Mouse (Mus musculus): ENCODE measurements around the gene Slc9a3. TPM values are rescaled to one million over a fixed set of nuclear protein-coding genes. Genes with fewer than 3 reads are reported as not detected.

Slc9a3 gene
- polyA plus RNA-seq, 1 experiment from 2014 or later, result not detected

DNA sequence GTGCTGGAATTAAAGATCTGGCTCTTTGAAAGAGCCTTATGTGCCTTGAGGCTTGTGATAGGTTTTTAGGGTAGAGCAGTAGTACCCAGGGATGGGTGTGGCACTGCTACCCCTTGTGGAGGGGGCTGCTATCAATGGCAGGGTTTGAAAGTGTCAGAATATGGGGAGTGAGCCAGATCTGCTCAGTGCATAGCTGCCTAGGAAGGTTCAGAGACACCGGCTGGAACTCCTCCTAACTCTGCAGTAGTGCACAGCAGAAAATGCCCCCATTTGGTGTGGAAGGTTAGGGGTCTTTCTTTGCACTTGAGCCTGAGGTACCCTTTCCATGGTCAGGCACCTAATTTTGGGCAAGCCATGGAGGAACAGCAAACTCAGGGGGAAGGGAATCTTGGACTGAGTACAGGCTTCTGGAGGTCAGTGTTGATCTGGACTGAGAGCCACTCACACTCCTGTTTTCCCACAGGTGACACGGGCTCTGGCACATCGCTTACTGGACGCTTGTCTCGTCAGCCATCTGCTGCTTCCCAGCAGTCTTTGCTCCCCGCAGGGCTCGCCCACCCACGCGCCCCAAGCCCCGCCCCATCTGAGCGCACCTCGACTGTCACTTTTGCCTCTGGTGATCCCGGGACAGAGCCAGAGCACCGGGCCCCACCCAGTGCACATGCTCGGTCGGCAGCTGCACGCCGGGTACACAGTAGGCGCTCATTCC is 45.2 kb downstream of the Slc9a3 start:
- ATAC-seq (ENCODE audit: borderline replicate concordance, extremely low read depth, low FRiP score, low TSS enrichment), result peak; percentile 53
- WGBS, result 9% methylated on average over 19 of the region's 19 CpGs

DNA sequence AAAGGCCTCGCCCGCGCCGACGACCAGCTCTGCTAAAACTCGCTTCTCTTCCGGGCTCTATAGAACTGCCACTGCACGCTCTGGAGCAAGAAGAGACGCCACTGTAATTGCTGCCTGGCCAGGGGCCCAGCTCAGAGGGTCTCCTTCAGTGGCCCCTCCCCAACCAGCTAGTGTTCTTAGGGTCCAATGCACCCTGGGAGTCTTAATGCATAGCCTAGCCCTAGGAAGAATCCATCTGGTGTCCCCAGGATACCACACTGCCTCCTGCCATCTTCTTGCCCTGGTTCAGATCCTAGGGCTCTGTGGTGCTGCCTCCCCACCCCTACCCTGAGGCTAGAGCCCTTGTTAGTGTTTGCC is 45.8 kb downstream of the Slc9a3 start:
- Histone ChIP-seq H3K4me3 (peak overlapping the region; percentile 59), H3K4me1 (no peaks in the 10 kb centered on the region), H3K27ac (no peak overlapping the region), H3K27me3 (no peaks in the 10 kb centered on the region), H3K9me3 (no peaks in the 10 kb centered on the region), H3K9ac (peak overlapping the region; percentile 52), H3K4me2 (peak overlapping the region; percentile 89), H3K36me3 (peaks cover 15% of the 10 kb centered on the region)
- 8% methylated on average over 9 of the region's 9 CpGs for WGBS
- peak; percentile 62 for ATAC-seq (ENCODE audit: borderline replicate concordance, extremely low read depth, low FRiP score, low TSS enrichment)

More for the DNA sequence above, 45.2 kb downstream of the Slc9a3 start:
- Histone ChIP-seq H3K4me3 (peak overlapping the region; percentile 59), H3K4me1 (no peaks in the 10 kb centered on the region), H3K9me3 (no peaks in the 10 kb centered on the region), H3K9ac (peak overlapping the region; percentile 52), H3K4me2 (peak overlapping the region; percentile 89), H3K27me3 (no peaks in the 10 kb centered on the region), H3K36me3 (peaks cover 10% of the 10 kb centered on the region), H3K27ac (no peak overlapping the region)

DNA sequence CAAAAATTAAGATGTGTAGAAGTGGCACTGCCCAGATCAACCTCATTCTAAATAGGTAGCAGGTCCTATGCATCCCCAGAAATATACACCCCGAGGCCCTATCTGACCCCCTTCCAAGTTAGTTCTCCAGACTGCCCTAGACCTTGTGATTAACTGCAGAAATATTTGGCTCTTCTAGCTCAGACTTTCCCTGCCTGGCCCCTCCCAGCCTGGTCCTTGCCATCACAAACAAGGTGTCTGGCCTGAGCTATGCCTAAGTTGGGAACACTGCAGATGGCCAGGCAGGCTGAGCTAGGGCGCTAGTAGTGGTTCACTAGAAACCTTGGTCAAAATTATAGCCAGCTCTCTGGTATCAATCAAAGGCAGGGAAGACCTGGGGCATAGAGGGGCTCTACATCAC is 46.2 kb downstream of the Slc9a3 start:
- H3K9ac ChIP-seq, result no peak overlapping the region
- WGBS, result 69% methylated on average over 2 of the region's 2 CpGs
- no peak overlapping the region for H3K4me3 ChIP-seq
- H3K4me2 ChIP-seq, result no peak overlapping the region
- ATAC-seq (ENCODE audit: borderline replicate concordance, extremely low read depth, low FRiP score, low TSS enrichment), result no peak
- H3K27ac ChIP-seq, result no peak overlapping the region
- no peaks in the 10 kb centered on the region for H3K4me1 ChIP-seq
- H3K9me3 ChIP-seq, result no peaks in the 10 kb centered on the region
- peaks cover 16% of the 10 kb centered on the region for H3K36me3 ChIP-seq
- H3K27me3 ChIP-seq, result no peaks in the 10 kb centered on the region

DNA sequence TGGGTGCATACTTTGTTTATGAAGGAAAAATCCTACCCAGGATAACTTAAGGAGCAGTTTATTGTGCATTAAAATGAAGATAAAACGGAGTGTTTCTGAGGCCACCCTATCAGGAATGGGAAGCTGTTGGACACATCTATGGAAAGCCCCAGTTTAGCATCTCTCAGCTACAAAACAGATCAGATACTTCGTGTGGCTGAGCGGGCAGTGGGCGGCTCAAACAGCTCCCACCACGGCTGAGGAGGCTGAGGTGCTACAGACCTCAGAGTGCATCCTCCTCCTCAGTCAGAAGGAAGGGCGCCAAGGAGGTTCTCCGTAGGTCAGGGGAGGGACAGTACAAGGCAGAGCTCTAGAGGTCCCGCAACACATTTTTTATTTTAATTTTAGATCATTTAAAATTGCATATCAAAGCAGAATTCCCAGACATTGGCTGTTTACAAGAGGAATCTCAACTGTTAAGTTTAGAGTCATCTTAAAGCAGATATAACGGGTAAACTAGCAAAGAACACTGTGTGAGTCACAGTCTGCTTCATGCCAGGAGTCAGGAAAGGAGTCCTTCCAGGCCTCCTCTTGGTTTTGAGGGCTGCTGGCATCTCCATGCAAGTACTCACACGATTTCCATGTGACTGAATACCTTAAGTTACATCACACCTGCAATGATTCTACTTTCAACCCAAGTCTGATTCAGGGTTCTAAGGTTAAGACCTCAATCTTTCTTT is 48.3 kb downstream of the Slc9a3 start:
- 82% methylated on average over 10 of the region's 10 CpGs for whole genome bisulfite sequencing
- no peak overlapping the region for H3K4me2 ChIP-seq
- H3K27ac ChIP-seq, result no peak overlapping the region
- no peak overlapping the region for H3K4me3 ChIP-seq
- no peaks in the 10 kb centered on the region for H3K9me3 ChIP-seq
- peaks cover 32% of the 10 kb centered on the region for H3K36me3 ChIP-seq
- no peak for ATAC-seq (ENCODE audit: borderline replicate concordance, extremely low read depth, low FRiP score, low TSS enrichment)
- H3K4me1 ChIP-seq, result no peaks in the 10 kb centered on the region
- H3K9ac ChIP-seq, result no peak overlapping the region
- H3K27me3 ChIP-seq, result no peaks in the 10 kb centered on the region

DNA sequence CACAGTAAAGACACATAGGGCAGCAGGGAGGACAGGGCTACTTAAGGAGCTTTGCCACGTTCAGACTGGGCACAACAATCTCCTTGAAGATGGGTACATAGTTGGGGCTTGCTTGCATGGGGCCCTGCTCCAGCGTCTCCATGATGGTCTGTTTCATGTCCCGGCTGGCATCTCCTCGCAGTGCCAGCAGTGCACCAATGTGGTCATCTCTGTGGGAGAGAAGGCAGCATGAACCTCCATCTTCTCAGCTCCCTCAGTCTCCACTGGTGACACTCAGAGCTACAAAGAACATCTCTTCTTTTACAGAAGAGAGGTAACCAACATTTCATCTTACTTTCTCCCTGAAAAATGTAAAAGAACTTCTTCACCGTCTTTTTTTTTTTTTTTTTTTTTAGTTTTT is 50.8 kb downstream of the Slc9a3 start:
- H3K27me3 ChIP-seq, result no peaks in the 10 kb centered on the region
- no peak overlapping the region for H3K27ac ChIP-seq
- H3K36me3 ChIP-seq, result peaks cover 38% of the 10 kb centered on the region
- no peak for ATAC-seq (ENCODE audit: borderline replicate concordance, extremely low read depth, low FRiP score, low TSS enrichment)
- no peaks in the 10 kb centered on the region for H3K9me3 ChIP-seq
- H3K4me3 ChIP-seq, result no peak overlapping the region
- H3K9ac ChIP-seq, result no peak overlapping the region
- WGBS, result 89% methylated on average over 5 of the region's 5 CpGs
- no peaks in the 10 kb centered on the region for H3K4me1 ChIP-seq
- no peak overlapping the region for H3K4me2 ChIP-seq

DNA sequence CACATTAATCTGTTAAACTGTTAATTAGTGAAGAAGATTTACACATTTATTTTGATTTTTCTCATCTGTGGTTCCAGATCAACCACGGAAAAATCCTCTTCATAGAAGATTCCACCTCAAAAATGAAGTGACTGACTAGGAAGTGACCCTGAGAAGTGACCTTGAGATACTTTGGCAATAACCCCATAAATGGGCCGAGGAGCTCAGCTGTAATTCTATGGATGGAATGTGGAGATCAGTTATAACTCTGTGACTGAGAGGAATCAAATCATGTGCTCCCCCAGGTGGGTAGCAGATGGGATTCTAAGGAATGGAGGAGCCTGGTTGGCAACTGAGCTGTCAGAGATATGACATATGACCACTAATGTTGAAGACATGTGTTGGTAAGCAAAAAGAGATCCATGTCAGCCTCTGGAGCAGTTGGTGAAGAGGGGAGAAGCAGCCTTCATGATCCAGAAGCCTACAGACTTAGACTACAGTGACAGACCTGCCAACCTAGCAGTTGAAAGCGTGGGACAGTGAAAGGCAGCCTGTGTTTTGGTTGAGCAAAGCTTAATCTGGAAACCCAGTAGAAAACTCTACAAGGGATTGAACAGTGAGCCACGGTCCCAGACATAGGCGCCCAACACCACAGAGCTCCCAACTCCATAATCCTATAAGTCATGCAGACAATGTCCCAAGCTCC is 61.9 kb downstream of the Slc9a3 start:
- peaks cover 24% of the 10 kb centered on the region for H3K36me3 ChIP-seq
- H3K27ac ChIP-seq, result no peak overlapping the region
- ATAC-seq (ENCODE audit: borderline replicate concordance, extremely low read depth, low FRiP score, low TSS enrichment), result no peak
- 92% methylated on average over 5 of the region's 5 CpGs for WGBS
- H3K4me2 ChIP-seq, result no peak overlapping the region
- no peaks in the 10 kb centered on the region for H3K27me3 ChIP-seq
- no peak overlapping the region for H3K4me3 ChIP-seq
- H3K4me1 ChIP-seq, result no peaks in the 10 kb centered on the region
- no peak overlapping the region for H3K9ac ChIP-seq
- no peaks in the 10 kb centered on the region for H3K9me3 ChIP-seq

DNA sequence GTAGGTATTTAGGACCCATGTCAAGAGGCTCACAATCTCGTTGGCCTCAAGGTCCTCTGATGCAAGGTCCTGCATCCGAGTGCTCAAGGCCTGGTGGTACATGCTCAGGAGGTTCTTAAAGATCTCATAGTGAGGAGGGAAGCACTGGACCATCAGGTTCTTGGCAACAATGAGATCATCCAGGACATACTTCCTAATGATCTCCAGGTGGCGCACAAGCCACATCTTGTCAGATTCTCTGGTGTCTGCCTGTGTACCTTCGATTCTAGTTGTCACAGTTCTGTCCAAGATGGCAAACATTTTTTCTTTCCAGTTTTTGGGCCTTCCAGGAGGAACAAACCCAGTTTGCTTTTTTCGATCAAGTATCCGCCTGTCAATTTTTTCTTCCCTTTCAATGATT is 71.4 kb downstream of the Slc9a3 start:
- Histone ChIP-seq H3K4me3 (no peak overlapping the region), H3K27ac (no peak overlapping the region), H3K4me1 (no peaks in the 10 kb centered on the region), H3K4me2 (no peak overlapping the region), H3K9ac (no peak overlapping the region), H3K9me3 (no peaks in the 10 kb centered on the region), H3K36me3 (peaks cover 45% of the 10 kb centered on the region), H3K27me3 (no peaks in the 10 kb centered on the region)
- no peak for ATAC-seq (ENCODE audit: borderline replicate concordance, extremely low read depth, low FRiP score, low TSS enrichment)
- WGBS, result 80% methylated on average over 6 of the region's 6 CpGs

DNA sequence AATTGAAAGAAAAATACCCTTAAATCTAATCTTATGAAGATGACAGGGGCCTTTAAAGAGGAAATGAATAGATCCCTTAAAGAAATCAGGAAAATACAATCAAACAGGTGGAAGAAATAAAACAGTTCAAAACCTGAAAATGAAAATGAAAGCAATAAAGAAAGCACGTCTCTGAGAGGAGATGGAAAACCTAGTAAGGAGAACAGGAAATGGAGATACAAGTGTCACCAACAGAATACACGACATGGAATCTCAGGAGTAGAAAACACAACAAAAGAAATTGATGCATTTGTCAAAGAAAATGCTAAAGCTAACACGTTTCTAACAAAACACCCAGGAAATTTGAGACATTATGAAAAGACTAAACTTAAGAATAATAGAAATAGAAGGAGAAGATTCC is 75.2 kb downstream of the Slc9a3 start:
- Histone ChIP-seq H3K9ac (no peak overlapping the region), H3K4me1 (no peaks in the 10 kb centered on the region), H3K4me2 (no peak overlapping the region), H3K36me3 (peaks cover 36% of the 10 kb centered on the region), H3K4me3 (no peak overlapping the region), H3K27me3 (no peaks in the 10 kb centered on the region), H3K27ac (no peak overlapping the region), H3K9me3 (no peaks in the 10 kb centered on the region)
- WGBS, result 83% methylated on average over 3 of the region's 3 CpGs
- no peak for ATAC-seq (ENCODE audit: borderline replicate concordance, extremely low read depth, low FRiP score, low TSS enrichment)

DNA sequence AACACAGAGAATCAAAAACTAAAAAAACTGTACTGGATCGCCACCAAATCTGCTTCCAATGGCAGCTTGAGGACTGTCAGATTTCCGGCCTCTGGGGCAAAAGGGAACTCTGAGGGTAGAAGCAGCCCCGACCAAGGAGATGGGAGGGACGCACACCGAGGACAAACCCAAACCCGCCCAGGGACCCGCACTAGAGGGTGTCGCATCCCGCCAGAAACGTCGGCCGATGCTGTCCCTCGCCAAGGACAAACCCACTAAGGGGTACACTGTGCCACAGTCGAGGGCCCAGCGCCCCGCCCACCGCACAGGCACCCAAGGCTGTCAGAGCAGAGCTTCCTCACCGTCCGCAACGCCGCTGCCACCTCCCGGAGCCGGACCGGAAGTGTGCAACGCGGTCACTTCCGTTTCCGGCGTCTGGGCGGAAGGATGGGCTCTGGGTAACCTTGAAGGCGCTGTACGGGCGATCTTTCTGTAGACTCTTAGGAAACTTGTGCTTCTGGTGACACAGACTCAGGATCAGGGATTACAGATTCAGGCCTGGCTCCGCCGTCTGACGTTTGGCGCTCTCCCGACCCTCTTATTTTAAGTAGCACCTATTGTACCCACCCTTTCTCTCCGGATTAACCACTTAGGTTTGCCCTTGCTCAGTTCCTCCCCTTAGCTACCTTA is 87.2 kb downstream of the Slc9a3 start, which contains the start of gene Exoc3:
Gene Exoc3 (minus strand): TSS at position 416 of the 669 bp plus-strand sequence.
- no peaks in the 10 kb centered on the region for H3K9me3 ChIP-seq
- under 1% methylated on average over 39 of the region's 39 CpGs for WGBS
- H3K36me3 ChIP-seq, result peaks cover 17% of the 10 kb centered on the region; the same call in 1 of the 2 replicates
- no peaks in the 10 kb centered on the region; the same call in 1 of the 2 replicates for H3K27me3 ChIP-seq
- ATAC-seq (ENCODE audit: borderline replicate concordance, extremely low read depth, low FRiP score, low TSS enrichment), result peak; percentile 97
- H3K4me1 ChIP-seq, result peaks cover 17% of the 10 kb centered on the region
- peak within 1 kb of the TSS; percentile 58 for H3K4me3 ChIP-seq
- peak within 1 kb of the TSS; percentile 85 for H3K4me2 ChIP-seq
- H3K27ac ChIP-seq, result peak within 1 kb of the TSS; percentile 79
- peak within 1 kb of the TSS; percentile 48 for H3K9ac ChIP-seq

DNA sequence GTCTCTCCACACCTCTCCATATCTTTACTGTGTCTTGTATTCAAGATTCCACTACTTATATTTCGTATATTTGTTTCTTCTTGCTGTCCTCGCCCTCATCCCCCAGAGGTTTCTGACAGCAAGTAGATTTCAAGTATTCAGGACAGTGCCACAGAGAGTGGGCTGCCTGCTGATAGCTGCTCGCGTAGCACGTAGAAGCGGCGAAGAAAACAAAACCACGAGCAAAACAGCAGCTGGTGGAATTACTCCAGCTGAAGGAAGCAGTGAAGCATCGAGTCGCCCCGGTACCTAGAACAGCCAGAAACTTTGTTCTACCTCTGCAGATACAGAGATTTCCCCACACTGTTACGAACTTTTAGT is 87.7 kb downstream of the Slc9a3 start:
- peak; percentile 30; the same call in 1 of the 2 replicates for ATAC-seq (ENCODE audit: borderline replicate concordance, extremely low read depth, low FRiP score, low TSS enrichment)
- Histone ChIP-seq H3K4me2 (peak overlapping the region; percentile 85), H3K9me3 (no peaks in the 10 kb centered on the region), H3K36me3 (peaks cover 12% of the 10 kb centered on the region; the same call in 1 of the 2 replicates), H3K4me3 (peak overlapping the region; percentile 58), H3K9ac (peak overlapping the region; percentile 48), H3K27me3 (no peaks in the 10 kb centered on the region; the same call in 1 of the 2 replicates), H3K4me1 (peaks cover 17% of the 10 kb centered on the region), H3K27ac (peak overlapping the region; percentile 79)
- 16% methylated on average over 12 of the region's 12 CpGs for WGBS

DNA sequence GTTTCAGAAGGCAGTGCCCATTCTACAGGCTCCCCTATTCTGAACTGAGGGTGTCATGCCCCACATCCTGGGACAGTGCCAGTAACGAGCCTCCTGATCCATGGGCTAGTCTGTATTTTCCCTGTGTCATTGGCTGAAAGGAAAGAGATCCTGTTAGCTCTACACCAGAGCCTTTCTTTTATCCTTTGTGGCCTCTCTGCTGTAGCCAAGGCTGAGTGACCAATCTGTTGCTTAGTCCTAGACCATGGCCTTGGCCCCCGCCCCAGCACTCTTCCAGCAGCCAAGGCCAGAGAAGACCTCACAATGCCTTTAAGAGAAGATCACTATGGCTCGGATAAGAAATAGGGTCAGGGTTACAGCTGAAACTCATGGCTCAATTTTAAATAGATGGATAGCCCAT is 97.2 kb downstream of the Slc9a3 start:
- H3K27ac ChIP-seq, result no peak overlapping the region
- no peaks in the 10 kb centered on the region for H3K27me3 ChIP-seq
- H3K4me1 ChIP-seq, result no peaks in the 10 kb centered on the region
- no peak overlapping the region for H3K9ac ChIP-seq
- no peak overlapping the region for H3K4me3 ChIP-seq
- 69% methylated on average over 3 of the region's 3 CpGs for WGBS
- H3K36me3 ChIP-seq, result no peaks in the 10 kb centered on the region
- H3K4me2 ChIP-seq, result no peak overlapping the region
- H3K9me3 ChIP-seq, result no peaks in the 10 kb centered on the region
- no peak for ATAC-seq (ENCODE audit: borderline replicate concordance, extremely low read depth, low FRiP score, low TSS enrichment)
